Mouse (Mus musculus): ENCODE results near the gene Idh3a.

DNA sequence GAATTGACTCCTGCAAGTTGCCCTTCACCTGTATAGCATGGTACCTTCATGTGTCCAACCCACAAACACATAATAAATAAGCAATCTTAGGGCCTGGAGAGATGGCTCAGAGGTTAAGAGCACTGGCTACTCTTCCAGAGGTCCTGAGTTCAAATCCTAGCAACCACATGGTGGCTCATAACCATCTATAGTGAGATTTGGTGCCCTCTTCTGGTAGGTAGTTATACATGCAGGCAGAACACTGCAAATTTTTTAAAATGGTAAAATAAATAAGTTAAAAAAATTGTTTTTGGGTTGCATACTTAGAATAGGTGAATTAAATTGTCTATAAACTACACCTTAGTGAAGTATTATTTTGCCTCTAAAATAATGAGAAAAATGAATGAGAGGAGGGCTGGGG, 44.8 kb downstream of the Idh3a start:
- TF ChIP-seq POLR2A (IDR thresholded peaks at IDR 0.05; ENCODE audit: control insufficient read depth, low read depth, low read length) = no peak
- TF ChIP-seq CTCF (IDR thresholded peaks at IDR 0.05; ENCODE audit: control insufficient read depth, insufficient read depth, insufficient replicate concordance, low read depth, low read length) = no peak

All from testis, adult 2 months (tissue).